Comparison of ENCODE assay signal across 19 mouse cellular contexts in the genomic region with DNA sequence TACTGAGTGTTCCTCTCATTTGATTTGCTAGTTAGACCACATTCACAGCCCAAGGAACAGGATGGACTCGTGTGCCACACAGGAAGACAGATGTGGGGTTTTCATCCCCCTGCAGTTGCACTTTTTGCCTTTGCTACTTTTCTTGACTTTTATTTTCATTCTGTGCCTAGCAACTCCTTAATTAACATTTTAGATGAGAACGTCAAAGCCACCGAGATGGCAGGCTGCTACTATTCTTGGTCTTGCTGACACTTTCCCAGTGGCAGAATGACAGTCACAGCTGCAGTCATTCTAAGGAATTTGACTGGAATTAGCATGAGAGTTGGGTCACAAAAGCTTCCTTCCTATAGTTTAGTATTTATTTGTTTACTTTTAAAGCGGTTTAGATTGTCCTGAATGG.
DNase-seq lines count a peak whose midpoint lies in the region; ATAC-seq lines count a peak whose summit lies in the region.
"Had no signal": no experiment of that assay in that cellular context is flagged by ENCODE, and none has a peak within 500 bp of the region (broad histone marks: within the 10 kb centered on the region; RNA-seq: fewer than 3 reads in every experiment).

No protein-coding gene starts in this region.

- no peaks in the 10 kb centered on the region for H3K9me3 ChIP-seq in hindbrain, embryonic 10.5 days
- H3K9me3 ChIP-seq in hindbrain, embryonic 16.5 days (ENCODE audit: control insufficient read depth, low read length), result no peaks in the 10 kb centered on the region
- H3K9me3 ChIP-seq in midbrain, embryonic 14.5 days (ENCODE audit: control insufficient read depth, low read length), result no peaks in the 10 kb centered on the region
- no peaks in the 10 kb centered on the region for H3K9me3 ChIP-seq in midbrain, embryonic 15.5 days
- no peaks in the 10 kb centered on the region for H3K9me3 ChIP-seq in neural tube, embryonic 15.5 days (replicated peaks)
- H3K9me3 ChIP-seq: hindbrain, embryonic 13.5 days; liver, embryonic 12.5 days; midbrain, embryonic 12.5 days had no signal

- no peak overlapping the region for H3K4me3 ChIP-seq in hindbrain, embryonic 10.5 days
- no peak overlapping the region for H3K4me3 ChIP-seq in hindbrain, embryonic 16.5 days (ENCODE audit: low read length)
- H3K4me3 ChIP-seq in midbrain, embryonic 14.5 days (replicated peaks; ENCODE audit: low read depth, low read length), result no peak overlapping the region
- no peak overlapping the region for H3K4me3 ChIP-seq in midbrain, embryonic 15.5 days
- H3K4me3 ChIP-seq in neural tube, embryonic 15.5 days (replicated peaks), result no peak overlapping the region
- H3K4me3 ChIP-seq: hindbrain, embryonic 13.5 days; liver, embryonic 12.5 days; midbrain, embryonic 12.5 days had no signal

- WGBS in hindbrain, embryonic 10.5 days, result 20% methylated on average over 4 of the region's 4 CpGs
- 17% methylated on average over 4 of the region's 4 CpGs for WGBS in hindbrain, embryonic 16.5 days
- 8% methylated on average over 4 of the region's 4 CpGs for WGBS in midbrain, embryonic 14.5 days
- WGBS in midbrain, embryonic 15.5 days, result 19% methylated on average over 4 of the region's 4 CpGs
- 21% methylated on average over 4 of the region's 4 CpGs for WGBS in neural tube, embryonic 15.5 days

- H3K36me3 ChIP-seq in hindbrain, embryonic 10.5 days, result no peaks in the 10 kb centered on the region
- H3K36me3 ChIP-seq in hindbrain, embryonic 16.5 days (ENCODE audit: control insufficient read depth, insufficient read depth, low read length), result no peaks in the 10 kb centered on the region
- H3K36me3 ChIP-seq in midbrain, embryonic 14.5 days (ENCODE audit: control insufficient read depth, insufficient read depth, low read length), result no peaks in the 10 kb centered on the region
- H3K36me3 ChIP-seq in midbrain, embryonic 15.5 days (replicated peaks), result no peaks in the 10 kb centered on the region
- H3K36me3 ChIP-seq in neural tube, embryonic 15.5 days, result no peaks in the 10 kb centered on the region
- H3K36me3 ChIP-seq: hindbrain, embryonic 13.5 days; liver, embryonic 12.5 days; midbrain, embryonic 12.5 days had no signal

- H3K9ac ChIP-seq in hindbrain, embryonic 16.5 days (ENCODE audit: low read depth, low read length), result no peak overlapping the region
- no peak overlapping the region for H3K9ac ChIP-seq in midbrain, embryonic 14.5 days (replicated peaks; ENCODE audit: low read length)
- H3K9ac ChIP-seq in midbrain, embryonic 15.5 days, result no peak overlapping the region
- no peak overlapping the region for H3K9ac ChIP-seq in neural tube, embryonic 15.5 days (replicated peaks)
- H3K9ac ChIP-seq: hindbrain, embryonic 13.5 days; liver, embryonic 12.5 days; lung, embryonic 14.5 days; midbrain, embryonic 12.5 days had no signal

- no peak for ATAC-seq in hindbrain, embryonic 16.5 days
- no peak for ATAC-seq in midbrain, embryonic 14.5 days (ENCODE audit: low FRiP score, low TSS enrichment)
- ATAC-seq in midbrain, embryonic 15.5 days (replicated peaks), result no peak
- no peak for ATAC-seq in neural tube, embryonic 15.5 days (ENCODE audit: low FRiP score)
- ATAC-seq: liver, embryonic 12.5 days had no signal

- no peak for DNase-seq in hindbrain, embryonic 10.5 days (ENCODE audit: low spot score)
- DNase-seq in midbrain, embryonic 14.5 days, result no peak
- peak; percentile 44 for DNase-seq in T-cell, adult 2 months (ENCODE audit: low spot score)
- peak; percentile 58 for DNase-seq in naive thymus-derived CD4-positive, alpha-beta T cell, adult 2 months (ENCODE audit: low read depth)
- DNase-seq in layer of hippocampus, adult 9-10 months (ENCODE audit: low spot score), result no peak
- DNase-seq: adrenal gland, postnatal 25 days; cerebellum, adult 9-11 months; gastrocnemius, postnatal 14 days; kidney, postnatal 25 days; layer of hippocampus, adult 9-11 months; lung, postnatal 4 days; thymus, postnatal 25 days had no signal

- peaks cover 11% of the 10 kb centered on the region; the same call in 1 of the 2 replicates for H3K27me3 ChIP-seq in hindbrain, embryonic 10.5 days (ENCODE audit: insufficient read depth, poor library complexity, severe bottlenecking)
- peaks cover 3% of the 10 kb centered on the region; the same call in 1 of the 2 replicates for H3K27me3 ChIP-seq in hindbrain, embryonic 16.5 days (replicated peaks; ENCODE audit: control insufficient read depth, insufficient read depth, low read length)
- H3K27me3 ChIP-seq in midbrain, embryonic 14.5 days (ENCODE audit: control insufficient read depth, insufficient read depth, low read length), result 0 out of 2 replicates have a peak, but pooled peaks cover under 1% of the 10 kb centered on the region
- H3K27me3 ChIP-seq in midbrain, embryonic 15.5 days (replicated peaks), result 0 out of 2 replicates have a peak, but pooled peaks cover 5% of the 10 kb centered on the region
- 0 out of 2 replicates have a peak, but pooled peaks cover 2% of the 10 kb centered on the region for H3K27me3 ChIP-seq in neural tube, embryonic 15.5 days (replicated peaks)
- H3K27me3 ChIP-seq: liver, embryonic 12.5 days had no signal

- H3K4me2 ChIP-seq in hindbrain, embryonic 16.5 days (ENCODE audit: low read length), result no peak overlapping the region
- H3K4me2 ChIP-seq in midbrain, embryonic 14.5 days (ENCODE audit: low read length), result peak overlapping the region; percentile 24; the same call in 1 of the 2 replicates
- no peak overlapping the region; the same call in 1 of the 2 replicates for H3K4me2 ChIP-seq in midbrain, embryonic 15.5 days
- H3K4me2 ChIP-seq in neural tube, embryonic 15.5 days, result no peak overlapping the region
- H3K4me2 ChIP-seq: hindbrain, embryonic 13.5 days; liver, embryonic 12.5 days; lung, embryonic 14.5 days had no signal

- peaks cover 52% of the 10 kb centered on the region for H3K4me1 ChIP-seq in hindbrain, embryonic 10.5 days (replicated peaks)
- H3K4me1 ChIP-seq in hindbrain, embryonic 16.5 days (ENCODE audit: control insufficient read depth, insufficient read depth, low read depth, low read length), result peaks cover 6% of the 10 kb centered on the region; the same call in 1 of the 2 replicates
- H3K4me1 ChIP-seq in midbrain, embryonic 14.5 days (ENCODE audit: control insufficient read depth, insufficient read depth, low read length), result peaks cover 12% of the 10 kb centered on the region; the same call in 1 of the 2 replicates
- peaks cover 12% of the 10 kb centered on the region for H3K4me1 ChIP-seq in midbrain, embryonic 15.5 days
- H3K4me1 ChIP-seq in neural tube, embryonic 15.5 days, result no peaks in the 10 kb centered on the region
- H3K4me1 ChIP-seq: liver, embryonic 12.5 days had no signal

- H3K27ac ChIP-seq in hindbrain, embryonic 10.5 days, result peak overlapping the region; percentile 12; the same call in 1 of the 2 replicates
- no peak overlapping the region for H3K27ac ChIP-seq in hindbrain, embryonic 16.5 days (ENCODE audit: low read depth, low read length)
- no peak overlapping the region for H3K27ac ChIP-seq in midbrain, embryonic 14.5 days (replicated peaks; ENCODE audit: low read depth, low read length)
- H3K27ac ChIP-seq in midbrain, embryonic 15.5 days, result no peak overlapping the region
- H3K27ac ChIP-seq in neural tube, embryonic 15.5 days (replicated peaks), result no peak overlapping the region
- H3K27ac ChIP-seq: hindbrain, embryonic 13.5 days; liver, embryonic 12.5 days; midbrain, embryonic 12.5 days had no signal

Comparison
In these comparisons a context has a peak if more than half of its experiments do, and no peak if none do; other contexts are left out.
1. DNase-seq: peak in T-cell, adult 2 months (single experiment) and naive thymus-derived CD4-positive, alpha-beta T cell, adult 2 months (single experiment); none in hindbrain, embryonic 10.5 days (single experiment), midbrain, embryonic 14.5 days (single experiment) and layer of hippocampus, adult 9-10 months (single experiment).